Mouse (Mus musculus): Measurements from ENCODE around the gene Tpcn2. TPM values are rescaled to one million over a fixed set of nuclear protein-coding genes. Genes with fewer than 3 reads are reported as not detected.

The Tpcn2 gene
- total and polyA plus RNA-seq, 2 experiments: 1.9 to 5.0 TPM

DNA sequence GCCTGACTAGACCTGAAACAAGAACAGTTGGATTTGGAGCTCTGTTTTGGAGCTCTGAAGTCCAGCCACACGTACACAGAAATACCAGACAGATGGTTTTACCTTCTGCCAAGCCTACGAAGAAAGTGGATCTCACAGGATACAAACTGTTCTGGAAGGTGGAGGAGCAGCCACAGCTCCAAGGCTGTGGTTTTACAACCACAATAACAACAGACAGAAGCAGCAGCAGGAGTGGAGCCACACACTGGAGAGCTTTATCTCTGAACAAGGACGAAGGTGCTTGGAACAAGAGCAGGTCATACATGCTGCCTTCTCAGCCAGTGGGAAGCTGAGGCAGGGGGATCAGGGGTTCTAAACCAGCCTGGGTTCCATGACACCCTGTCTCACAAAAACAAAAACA, 35.7 kb upstream of the Tpcn2 start:
- DNase-seq (ENCODE audit: extremely low read depth, low read depth, low spot score): no peak
- H3K9ac ChIP-seq (ENCODE audit: low read depth, low read length): no peak overlapping the region
- H3K4me1 ChIP-seq (ENCODE audit: control insufficient read depth, insufficient read depth, low read length): no peaks in the 10 kb centered on the region
- H3K36me3 ChIP-seq (ENCODE audit: control insufficient read depth, insufficient read depth, low read length): no peaks in the 10 kb centered on the region
- H3K79me2 ChIP-seq (ENCODE audit: control insufficient read depth, insufficient read depth, low read length): no peaks in the 10 kb centered on the region
- no peak overlapping the region for H3K4me3 ChIP-seq (ENCODE audit: insufficient read depth, low read depth, low read length)
- no peak overlapping the region for H3K27ac ChIP-seq (replicated peaks; ENCODE audit: insufficient read depth, low read depth, low read length)
- H3K27me3 ChIP-seq (ENCODE audit: control insufficient read depth, insufficient read depth, low read length): no peaks in the 10 kb centered on the region
- no peak for TF ChIP-seq POLR2A (IDR thresholded peaks at IDR 0.05; ENCODE audit: extremely low read depth, insufficient read depth, low read length)
- TF ChIP-seq CTCF (IDR thresholded peaks at IDR 0.05; ENCODE audit: low read depth, low read length): no peak
- WGBS: 63% methylated on average over 3 of the region's 3 CpGs

GRCm38 (mm10) chr7:145317522-145317921, 33.7 kb upstream of the Tpcn2 start:
- H3K79me2 ChIP-seq (ENCODE audit: control insufficient read depth, insufficient read depth, low read length): no peaks in the 10 kb centered on the region
- no peaks in the 10 kb centered on the region for H3K27me3 ChIP-seq (ENCODE audit: control insufficient read depth, insufficient read depth, low read length)
- no peaks in the 10 kb centered on the region for H3K4me1 ChIP-seq (ENCODE audit: control insufficient read depth, insufficient read depth, low read length)
- TF ChIP-seq POLR2A (IDR thresholded peaks at IDR 0.05; ENCODE audit: extremely low read depth, insufficient read depth, low read length) (no peak), CTCF (IDR thresholded peaks at IDR 0.05; ENCODE audit: low read depth, low read length) (no peak)
- no peak overlapping the region for H3K27ac ChIP-seq (replicated peaks; ENCODE audit: insufficient read depth, low read depth, low read length)
- 72% methylated on average over 4 of the region's 4 CpGs for WGBS
- no peak overlapping the region for H3K4me3 ChIP-seq (ENCODE audit: insufficient read depth, low read depth, low read length)
- H3K9ac ChIP-seq (ENCODE audit: low read depth, low read length): no peak overlapping the region
- no peak for DNase-seq (ENCODE audit: extremely low read depth, low read depth, low spot score)
- H3K36me3 ChIP-seq (ENCODE audit: control insufficient read depth, insufficient read depth, low read length): no peaks in the 10 kb centered on the region

- Histone ChIP-seq H3K27me3 (ENCODE audit: control insufficient read depth, insufficient read depth, low read length) (no peaks in the 10 kb centered on the region), H3K4me3 (ENCODE audit: insufficient read depth, low read depth, low read length) (no peak within 1 kb of the TSS), H3K9ac (ENCODE audit: low read depth, low read length) (no peak within 1 kb of the TSS), H3K4me1 (ENCODE audit: control insufficient read depth, insufficient read depth, low read length) (no peaks in the 10 kb centered on the region), H3K36me3 (ENCODE audit: control insufficient read depth, insufficient read depth, low read length) (no peaks in the 10 kb centered on the region), H3K27ac (replicated peaks; ENCODE audit: insufficient read depth, low read depth, low read length) (no peak within 1 kb of the TSS), H3K79me2 (ENCODE audit: control insufficient read depth, insufficient read depth, low read length) (no peaks in the 10 kb centered on the region)
- DNase-seq (ENCODE audit: extremely low read depth, low read depth, low spot score): no peak
- TF ChIP-seq POLR2A (IDR thresholded peaks at IDR 0.05; ENCODE audit: extremely low read depth, insufficient read depth, low read length): no peak
- no peak for TF ChIP-seq CTCF (IDR thresholded peaks at IDR 0.05; ENCODE audit: low read depth, low read length)
- WGBS: 91% methylated on average over 6 of the region's 6 CpGs
Observed at GRCm38 (mm10) chr7:145314785-145315411, 31.1 kb upstream of the Tpcn2 start, which contains the start of gene Mrgprd. Mrgprd (plus strand) TSS chr7:145314835.

- H3K4me1 ChIP-seq (ENCODE audit: control insufficient read depth, insufficient read depth, low read length): no peaks in the 10 kb centered on the region
- DNase-seq (ENCODE audit: extremely low read depth, low read depth, low spot score): no peak
- no peaks in the 10 kb centered on the region for H3K27me3 ChIP-seq (ENCODE audit: control insufficient read depth, insufficient read depth, low read length)
- H3K79me2 ChIP-seq (ENCODE audit: control insufficient read depth, insufficient read depth, low read length): no peaks in the 10 kb centered on the region
- TF ChIP-seq CTCF (IDR thresholded peaks at IDR 0.05; ENCODE audit: low read depth, low read length): no peak
- no peak for TF ChIP-seq POLR2A (IDR thresholded peaks at IDR 0.05; ENCODE audit: extremely low read depth, insufficient read depth, low read length)
- no peaks in the 10 kb centered on the region for H3K36me3 ChIP-seq (ENCODE audit: control insufficient read depth, insufficient read depth, low read length)
- H3K27ac ChIP-seq (replicated peaks; ENCODE audit: insufficient read depth, low read depth, low read length): no peak overlapping the region
- no peak overlapping the region for H3K9ac ChIP-seq (ENCODE audit: low read depth, low read length)
- WGBS: 61% methylated on average over 3 of the region's 3 CpGs
- no peak overlapping the region for H3K4me3 ChIP-seq (ENCODE audit: insufficient read depth, low read depth, low read length)
Observed at GRCm38 (mm10) chr7:145312137-145312536, 28.3 kb upstream of the Tpcn2 start.

GRCm38 (mm10) chr7:145310526-145310925, 26.7 kb upstream of the Tpcn2 start:
- Histone ChIP-seq H3K9ac (ENCODE audit: low read depth, low read length) (no peak overlapping the region), H3K79me2 (ENCODE audit: control insufficient read depth, insufficient read depth, low read length) (no peaks in the 10 kb centered on the region), H3K36me3 (ENCODE audit: control insufficient read depth, insufficient read depth, low read length) (no peaks in the 10 kb centered on the region), H3K27ac (replicated peaks; ENCODE audit: insufficient read depth, low read depth, low read length) (no peak overlapping the region), H3K27me3 (ENCODE audit: control insufficient read depth, insufficient read depth, low read length) (no peaks in the 10 kb centered on the region), H3K4me1 (ENCODE audit: control insufficient read depth, insufficient read depth, low read length) (no peaks in the 10 kb centered on the region), H3K4me3 (ENCODE audit: insufficient read depth, low read depth, low read length) (no peak overlapping the region)
- WGBS: 59% methylated on average over 5 of the region's 5 CpGs
- TF ChIP-seq POLR2A (IDR thresholded peaks at IDR 0.05; ENCODE audit: extremely low read depth, insufficient read depth, low read length) (no peak), CTCF (IDR thresholded peaks at IDR 0.05; ENCODE audit: low read depth, low read length) (no peak)
- no peak for DNase-seq (ENCODE audit: extremely low read depth, low read depth, low spot score)

- WGBS: 71% methylated on average over 1 of the region's 1 CpGs
- no peak overlapping the region for H3K9ac ChIP-seq (ENCODE audit: low read depth, low read length)
- no peak overlapping the region for H3K27ac ChIP-seq (replicated peaks; ENCODE audit: insufficient read depth, low read depth, low read length)
Observed at GRCm38 (mm10) chr7:145309877-145310276, 26.1 kb upstream of the Tpcn2 start.

More at GRCm38 (mm10) chr7:145309877-145310276, 26.1 kb upstream of the Tpcn2 start:
- Histone ChIP-seq H3K79me2 (ENCODE audit: control insufficient read depth, insufficient read depth, low read length) (no peaks in the 10 kb centered on the region), H3K4me1 (ENCODE audit: control insufficient read depth, insufficient read depth, low read length) (no peaks in the 10 kb centered on the region), H3K27me3 (ENCODE audit: control insufficient read depth, insufficient read depth, low read length) (no peaks in the 10 kb centered on the region), H3K4me3 (ENCODE audit: insufficient read depth, low read depth, low read length) (no peak overlapping the region), H3K36me3 (ENCODE audit: control insufficient read depth, insufficient read depth, low read length) (no peaks in the 10 kb centered on the region)
- no peak for DNase-seq (ENCODE audit: extremely low read depth, low read depth, low spot score)
- TF ChIP-seq POLR2A (IDR thresholded peaks at IDR 0.05; ENCODE audit: extremely low read depth, insufficient read depth, low read length) (no peak), CTCF (IDR thresholded peaks at IDR 0.05; ENCODE audit: low read depth, low read length) (no peak)
